Mouse (Mus musculus) CD4-positive naive resting alpha-beta T cell, adult 57 days (primary cell): ENCODE results near the gene Wnk2. TPM values are rescaled to one million over a fixed set of nuclear protein-coding genes. Genes with fewer than 3 reads are reported as not detected.

Experiments
- total RNA-seq: library from RNA; stranded (reverse); gene quantifications from one replicate; pipeline ENCODE4 v1.2.4, GENCODE M21; 2023

Wnk2 gene
- not detected for total RNA-seq

DNA sequence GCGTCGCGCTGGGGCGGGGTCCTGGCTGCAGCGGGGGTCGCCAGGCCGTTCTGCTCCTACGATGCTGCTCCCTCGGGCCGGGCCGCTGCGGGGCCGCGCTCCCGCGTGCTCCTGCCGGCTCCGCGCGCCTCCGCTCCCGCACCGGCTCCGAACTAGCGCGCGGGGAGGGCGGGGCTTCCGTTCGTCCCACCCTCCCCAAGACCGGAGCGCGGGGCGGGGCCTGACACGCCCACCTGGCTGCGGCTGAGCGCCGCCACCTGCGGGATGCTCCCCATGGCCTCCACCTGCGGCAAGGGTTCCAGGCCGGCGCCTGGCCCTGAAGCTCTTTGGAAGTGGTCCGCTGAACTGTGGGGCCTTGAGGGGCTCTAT lies at the start of gene Wnk2:
Wnk2 (minus strand) TSS at position 157 of the 369 bp plus-strand sequence.

GRCm38 (mm10) chr13:49187288-49188218 lies 39.7 kb upstream of the Wnk2 start, which contains the start of gene Ninj1:
Ninj1 (plus strand) TSS chr13:49187485.

Other genes with a start within 250 kb of the Wnk2 start
- 108 TPM for gene Fam120a, start 180.0 kb downstream of the Wnk2 start, total RNA-seq
- gene Ninj1, start 39.5 kb upstream of the Wnk2 start, total RNA-seq: 25.6 TPM
- 39.6 TPM for gene Card19, start 68.0 kb upstream of the Wnk2 start, total RNA-seq
- 19.1 TPM for gene Susd3, start 100.7 kb upstream of the Wnk2 start, total RNA-seq
- gene Fgd3, start 172.3 kb upstream of the Wnk2 start, total RNA-seq: 91.8 TPM
- 29.6 TPM for gene Bicd2, start 193.6 kb upstream of the Wnk2 start, total RNA-seq